Mouse (Mus musculus): Measurements from ENCODE around the gene Gm49354. TPM values are rescaled to one million over a fixed set of nuclear protein-coding genes. Genes with fewer than 3 reads are reported as not detected.
A peak's percentile ranks its signal among the peaks of the same experiment; 100 is the strongest.
"Not testable (repeated sequence)": the region's sequence is repeated elsewhere in the genome, so short reads cannot be mapped to it uniquely, and the experiment has no call there.

Gm49354 gene
- total RNA-seq, 2 experiments from 2014 or later: not detected

GRCm38 (mm10) chr13:59768531-59768930 lies 13.5 kb downstream of the Gm49354 start:
- no peak for DNase-seq (ENCODE audit: low spot score in 2 of 2)

GRCm38 (mm10) chr13:59766786-59767515 lies 15.1 kb downstream of the Gm49354 start:
- DNase-seq (ENCODE audit: low spot score in 2 of 2): no peak

- no peak for DNase-seq (ENCODE audit: low spot score in 2 of 2)
Observed at GRCm38 (mm10) chr13:59762791-59763190, 19.3 kb downstream of the Gm49354 start.

- DNase-seq (ENCODE audit: low spot score in 2 of 2): no peak
Observed at GRCm38 (mm10) chr13:59756906-59757305, 25.1 kb downstream of the Gm49354 start.

GRCm38 (mm10) chr13:59750310-59750709 lies 31.7 kb downstream of the Gm49354 start:
- no peak for DNase-seq (ENCODE audit: low spot score in 2 of 2)

- DNase-seq (ENCODE audit: low spot score in 2 of 2): peak in 1 of 2 experiments; percentile 35
Observed at GRCm38 (mm10) chr13:59746711-59747110, 35.3 kb downstream of the Gm49354 start, which contains the start of gene 1700014D04Rik. Gene 1700014D04Rik (minus strand): TSS chr13:59746752.

- no peak for DNase-seq (ENCODE audit: low spot score in 2 of 2)
Observed at GRCm38 (mm10) chr13:59746164-59746563, 35.9 kb downstream of the Gm49354 start.

- DNase-seq (ENCODE audit: low spot score in 2 of 2): no peak
Observed at GRCm38 (mm10) chr13:59745462-59745861, 36.6 kb downstream of the Gm49354 start.

- DNase-seq (ENCODE audit: low spot score in 2 of 2): no peak
Observed at GRCm38 (mm10) chr13:59741697-59742096, 40.3 kb downstream of the Gm49354 start.

- no peak for DNase-seq (ENCODE audit: low spot score in 2 of 2)
Observed at GRCm38 (mm10) chr13:59741096-59741495, 40.9 kb downstream of the Gm49354 start.

- DNase-seq (ENCODE audit: low spot score in 2 of 2): no peak
Observed at GRCm38 (mm10) chr13:59739397-59739796, 42.6 kb downstream of the Gm49354 start.

- DNase-seq (ENCODE audit: low spot score in 2 of 2): no peak
Observed at GRCm38 (mm10) chr13:59738455-59738854, 43.6 kb downstream of the Gm49354 start.

GRCm38 (mm10) chr13:59735190-59735589 lies 46.9 kb downstream of the Gm49354 start:
- DNase-seq (ENCODE audit: low spot score in 2 of 2): no peak

- not testable (repeated sequence) for DNase-seq (ENCODE audit: low spot score in 2 of 2)
Observed at GRCm38 (mm10) chr13:59734347-59734746, 47.7 kb downstream of the Gm49354 start.

GRCm38 (mm10) chr13:59733936-59734335 lies 48.1 kb downstream of the Gm49354 start:
- DNase-seq (ENCODE audit: low spot score in 2 of 2): no peak

- no peak for DNase-seq (ENCODE audit: low spot score in 2 of 2)
Observed at GRCm38 (mm10) chr13:59731652-59732051, 50.4 kb downstream of the Gm49354 start, which contains the start of gene Spata31d1d. Gene Spata31d1d (minus strand): TSS chr13:59731752.

- DNase-seq (ENCODE audit: low spot score in 2 of 2): peak; percentile 79 to 91
Observed at GRCm38 (mm10) chr13:59728378-59729093, 53.5 kb downstream of the Gm49354 start.

GRCm38 (mm10) chr13:59726139-59726867 lies 55.7 kb downstream of the Gm49354 start:
- no peak for DNase-seq (ENCODE audit: low spot score in 2 of 2)

- not testable (repeated sequence) for DNase-seq (ENCODE audit: low spot score in 2 of 2)
Observed at GRCm38 (mm10) chr13:59722089-59722488, 60.0 kb downstream of the Gm49354 start.

GRCm38 (mm10) chr13:59719475-59719874 lies 62.6 kb downstream of the Gm49354 start:
- DNase-seq (ENCODE audit: low spot score in 2 of 2): no peak

- DNase-seq (ENCODE audit: low spot score in 2 of 2): not testable (repeated sequence)
Observed at GRCm38 (mm10) chr13:59718857-59719440, 63.1 kb downstream of the Gm49354 start.
